Mouse (Mus musculus): Measurements from ENCODE around the gene Baiap2.

- TF ChIP-seq POLR2A (IDR thresholded peaks at IDR 0.05; ENCODE audit: low read depth, low read length) (no peak), CTCF (conservative IDR thresholded peaks at IDR 0.05; ENCODE audit: insufficient read depth, insufficient read length, low read depth, low read length) (no peak)
These were observed 87.0 kb downstream of the Baiap2 start for GRCm38 (mm10) chr11:120029431-120030144.

All from kidney, adult 2 months (tissue).